28 mouse cellular contexts compared by ENCODE assay signal in genomic region chr9:27424511-27424910, GRCm38 (mm10). TPM values are rescaled to one million over a fixed set of nuclear protein-coding genes. Genes with fewer than 3 reads are reported as not detected.
DNase-seq lines count a peak whose midpoint lies in the region; ATAC-seq and TF ChIP-seq lines count a peak whose summit lies in the region.
"Had no signal": no experiment of that assay in that cellular context is flagged by ENCODE, and none has a peak within 500 bp of the region (broad histone marks: within the 10 kb centered on the region; RNA-seq: fewer than 3 reads in every experiment).

No protein-coding gene starts in this region.

- H3K9ac ChIP-seq in midbrain, embryonic 14.5 days (replicated peaks; ENCODE audit: low read length) = no peak overlapping the region
- no peak overlapping the region for H3K9ac ChIP-seq in midbrain, embryonic 13.5 days (replicated peaks)
- H3K9ac ChIP-seq: embryonic facial prominence, embryonic 13.5 days; hindbrain, embryonic 12.5 days; limb, embryonic 13.5 days; liver, embryonic 13.5 days; midbrain, embryonic 15.5 days; neural tube, embryonic 15.5 days had no signal

- 80% methylated on average over 4 of the region's 4 CpGs for WGBS in midbrain, embryonic 14.5 days
- WGBS in midbrain, embryonic 13.5 days = 81% methylated on average over 4 of the region's 4 CpGs
- WGBS in embryonic facial prominence, embryonic 10.5 days = 81% methylated on average over 4 of the region's 4 CpGs

- DNase-seq in frontal cortex, postnatal 14 days (ENCODE audit: low spot score in 2 of 2) = no peak
- no peak for DNase-seq in layer of hippocampus, adult 2 months (ENCODE audit: low spot score in 2 of 2)
- DNase-seq in layer of hippocampus, adult 9-10 months (ENCODE audit: low spot score) = no peak
- DNase-seq in midbrain, embryonic 14.5 days = peak; percentile 24
- no peak for DNase-seq in embryonic facial prominence, embryonic 10.5 days (ENCODE audit: low spot score)
- DNase-seq: adrenal gland, postnatal 36 days; cerebellum, adult 8-10 months; heart, adult 18-20 months; kidney, adult 2 months; kidney, postnatal 25 days; liver, embryonic 13.5 days; thymus, adult 18-20 months had no signal

- no peaks in the 10 kb centered on the region for H3K9me3 ChIP-seq in midbrain, embryonic 14.5 days (ENCODE audit: control insufficient read depth, low read length)
- no peaks in the 10 kb centered on the region for H3K9me3 ChIP-seq in midbrain, embryonic 13.5 days
- no peaks in the 10 kb centered on the region for H3K9me3 ChIP-seq in embryonic facial prominence, embryonic 10.5 days
- H3K9me3 ChIP-seq: embryonic facial prominence, embryonic 13.5 days; hindbrain, embryonic 12.5 days; limb, embryonic 13.5 days; liver, embryonic 13.5 days; midbrain, embryonic 15.5 days; neural tube, embryonic 15.5 days had no signal

- TF ChIP-seq CTCF in layer of hippocampus, adult 2 months (conservative IDR thresholded peaks at IDR 0.05) = peak; percentile 70

- H3K27ac ChIP-seq in layer of hippocampus, adult 2 months = no peak overlapping the region
- no peak overlapping the region for H3K27ac ChIP-seq in midbrain, embryonic 14.5 days (replicated peaks; ENCODE audit: low read depth, low read length)
- H3K27ac ChIP-seq in midbrain, embryonic 13.5 days = no peak overlapping the region
- no peak overlapping the region for H3K27ac ChIP-seq in embryonic facial prominence, embryonic 10.5 days (replicated peaks)
- H3K27ac ChIP-seq: embryonic facial prominence, embryonic 13.5 days; hindbrain, embryonic 12.5 days; limb, embryonic 13.5 days; liver, embryonic 13.5 days; midbrain, embryonic 15.5 days; neural tube, embryonic 15.5 days had no signal

- no peaks in the 10 kb centered on the region for H3K36me3 ChIP-seq in midbrain, embryonic 14.5 days (ENCODE audit: control insufficient read depth, insufficient read depth, low read length)
- H3K36me3 ChIP-seq in midbrain, embryonic 13.5 days = no peaks in the 10 kb centered on the region
- no peaks in the 10 kb centered on the region for H3K36me3 ChIP-seq in embryonic facial prominence, embryonic 10.5 days (replicated peaks)
- H3K36me3 ChIP-seq: embryonic facial prominence, embryonic 13.5 days; hindbrain, embryonic 12.5 days; limb, embryonic 13.5 days; liver, embryonic 13.5 days; midbrain, embryonic 15.5 days; neural tube, embryonic 15.5 days had no signal

- no peak overlapping the region for H3K4me2 ChIP-seq in midbrain, embryonic 14.5 days (ENCODE audit: low read length)
- H3K4me2 ChIP-seq in midbrain, embryonic 13.5 days (replicated peaks) = no peak overlapping the region
- H3K4me2 ChIP-seq: embryonic facial prominence, embryonic 13.5 days; hindbrain, embryonic 12.5 days; limb, embryonic 13.5 days; liver, embryonic 13.5 days; midbrain, embryonic 15.5 days; neural tube, embryonic 15.5 days had no signal

- 0 out of 2 replicates have a peak, but pooled peaks cover 3% of the 10 kb centered on the region for H3K4me1 ChIP-seq in midbrain, embryonic 14.5 days (ENCODE audit: control insufficient read depth, insufficient read depth, low read length)
- no peaks in the 10 kb centered on the region for H3K4me1 ChIP-seq in midbrain, embryonic 13.5 days (replicated peaks)
- H3K4me1 ChIP-seq in embryonic facial prominence, embryonic 10.5 days = no peaks in the 10 kb centered on the region
- H3K4me1 ChIP-seq: embryonic facial prominence, embryonic 13.5 days; hindbrain, embryonic 12.5 days; limb, embryonic 13.5 days; liver, embryonic 13.5 days; midbrain, embryonic 15.5 days; neural tube, embryonic 15.5 days had no signal

- no peak overlapping the region for H3K4me3 ChIP-seq in layer of hippocampus, adult 2 months
- H3K4me3 ChIP-seq in midbrain, embryonic 14.5 days (replicated peaks; ENCODE audit: low read depth, low read length) = no peak overlapping the region
- no peak overlapping the region for H3K4me3 ChIP-seq in midbrain, embryonic 13.5 days (replicated peaks)
- no peak overlapping the region for H3K4me3 ChIP-seq in embryonic facial prominence, embryonic 10.5 days
- H3K4me3 ChIP-seq: embryonic facial prominence, embryonic 13.5 days; hindbrain, embryonic 12.5 days; limb, embryonic 13.5 days; liver, embryonic 13.5 days; midbrain, embryonic 15.5 days; neural tube, embryonic 15.5 days had no signal

- ATAC-seq in frontal cortex, adult (ENCODE audit: low TSS enrichment) = peak; percentile 80; the same call in 1 of the 2 replicates
- no peak for ATAC-seq in midbrain, embryonic 14.5 days (ENCODE audit: low FRiP score, low TSS enrichment)
- no peak for ATAC-seq in midbrain, embryonic 13.5 days
- ATAC-seq: inflammation-experienced regulatory T-cells, adult 6 months; midbrain, embryonic 15.5 days had no signal

- 0 out of 2 replicates have a peak, but pooled peaks cover 4% of the 10 kb centered on the region for H3K27me3 ChIP-seq in midbrain, embryonic 14.5 days (ENCODE audit: control insufficient read depth, insufficient read depth, low read length)
- H3K27me3 ChIP-seq in midbrain, embryonic 13.5 days = no peaks in the 10 kb centered on the region
- H3K27me3 ChIP-seq in embryonic facial prominence, embryonic 10.5 days (replicated peaks; ENCODE audit: low read depth, poor library complexity, severe bottlenecking) = no peaks in the 10 kb centered on the region
- H3K27me3 ChIP-seq: embryonic facial prominence, embryonic 13.5 days; hindbrain, embryonic 12.5 days; limb, embryonic 13.5 days; liver, embryonic 13.5 days; midbrain, embryonic 15.5 days; neural tube, embryonic 15.5 days had no signal

RNA-seq across cellular contexts. Expression of gene Spata19, which starts 27.9 kb away (rescaled TPM):
- total RNA-seq in layer of hippocampus, adult 2 months (2021) = not detected
- polyA plus RNA-seq in midbrain, embryonic 14.5 days (2014; fragmentation: Nextera tagmentation; extraction: Ambion mirVana) = not detected in 2 replicates
- polyA plus RNA-seq in midbrain, embryonic 13.5 days (2015; fragmentation: Nextera tagmentation; extraction: Ambion mirVana) = 0.35 TPM in 1 of 2 replicates, not detected in the other
- not detected in 2 replicates for polyA plus RNA-seq in embryonic facial prominence, embryonic 10.5 days (2016; fragmentation: Nextera tagmentation; extraction: Ambion mirVana)
- total RNA-seq: adrenal gland, postnatal 36 days; common myeloid progenitor, adult 5-6 weeks; gastrocnemius, adult 8-10 months; heart, adult 18-20 months; layer of hippocampus, postnatal 25 days; megakaryocyte progenitor cell, adult 5-6 weeks had no signal
- polyA plus RNA-seq: embryonic facial prominence, embryonic 13.5 days; heart, embryonic 16.5 days; hindbrain, embryonic 12.5 days; inflammation-experienced regulatory T-cells, adult 6 months; kidney, adult 2 months; limb, embryonic 13.5 days; liver, embryonic 13.5 days; lung, embryonic 16.5 days; neural tube, embryonic 15.5 days; spleen, adult 2 months; stomach, embryonic 14.5 days had no signal
